Mouse (Mus musculus) neural tube, embryonic 11.5 days (tissue): ENCODE data around the gene Odf3l2. TPM values are rescaled to one million over a fixed set of nuclear protein-coding genes. Genes with fewer than 3 reads are reported as not detected.

Source experiments
- ATAC-seq: fragments of 200-750 bp; cut with Nextera tagmentation; 2 replicates; pipeline ENCODE4 v1.8.0; 2017; ENCODE audit warnings: moderate number of reproducible peaks, mild to moderate bottlenecking, moderate TSS enrichment, moderate library complexity; ENCODE audit not compliant: insufficient read depth, low FRiP score, low TSS enrichment
- DNase-seq: peaks from one replicate; pipeline ENCODE4 v3.0.0-alpha.2; 2015; ENCODE audit warnings: low spot score
- H3K27ac ChIP-seq: fragments of 300-500 bp; sonication (generic); 2 replicates; pipeline ENCODE4 v1.5.1; 2014; ENCODE audit warnings: low read depth, mild to moderate bottlenecking, low read length
- H3K27me3 ChIP-seq: fragments of 300-500 bp; sonication (generic); 2 replicates; pipeline ENCODE4 v1.6.1; 2014; ENCODE audit warnings: mild to moderate bottlenecking, low read length, mixed read lengths; ENCODE audit not compliant: control insufficient read depth, insufficient read depth
- H3K36me3 ChIP-seq: fragments of 300-500 bp; sonication (generic); 2 replicates; pipeline ENCODE4 v1.6.1; 2014; ENCODE audit warnings: mild to moderate bottlenecking, low read length, moderate library complexity, mixed read lengths; ENCODE audit not compliant: control insufficient read depth, insufficient read depth
- H3K4me1 ChIP-seq: fragments of 300-500 bp; sonication (generic); 2 replicates; pipeline ENCODE4 v1.6.1; 2014; ENCODE audit warnings: low read length, mixed read lengths; ENCODE audit not compliant: control insufficient read depth, insufficient read depth
- H3K4me2 ChIP-seq: fragments of 300-500 bp; sonication (generic); 2 replicates; pipeline ENCODE4 v1.6.1; 2014; ENCODE audit warnings: low read depth, mild to moderate bottlenecking, moderate library complexity
- H3K4me3 ChIP-seq: fragments of 300-500 bp; sonication (generic); 2 replicates; pipeline ENCODE4 v1.5.1; 2014; ENCODE audit warnings: low read depth, low read length
- H3K9ac ChIP-seq: fragments of 300-500 bp; sonication (generic); 2 replicates; pipeline ENCODE4 v1.6.1; 2014; ENCODE audit warnings: mild to moderate bottlenecking, low read length
- H3K9me3 ChIP-seq: fragments of 300-500 bp; sonication (generic); 2 replicates; pipeline ENCODE4 v1.6.1; 2016; ENCODE audit warnings: low read length; ENCODE audit not compliant: control insufficient read depth
- WGBS: fragments of 180-500 bp; shearing (Covaris S2); extraction: QIAGEN DNeasy Blood & Tissue Kit; methylation state at CpG from one replicate; pipeline ENCODE4 v1.1.7; 2014; 5-methylcytosine and 5-hydroxymethylcytosine counted together
- polyA plus RNA-seq: library from polyadenylated mRNA; unstranded; fragments of >200 nt; fragmentation: Nextera tagmentation; extraction: Ambion mirVana; gene quantifications from 2 replicates; pipeline ENCODE4 v1.2.1, GENCODE M21; 2014

The Odf3l2 gene
- polyA plus RNA-seq, 1 experiment from 2014 or later = not detected

DNA sequence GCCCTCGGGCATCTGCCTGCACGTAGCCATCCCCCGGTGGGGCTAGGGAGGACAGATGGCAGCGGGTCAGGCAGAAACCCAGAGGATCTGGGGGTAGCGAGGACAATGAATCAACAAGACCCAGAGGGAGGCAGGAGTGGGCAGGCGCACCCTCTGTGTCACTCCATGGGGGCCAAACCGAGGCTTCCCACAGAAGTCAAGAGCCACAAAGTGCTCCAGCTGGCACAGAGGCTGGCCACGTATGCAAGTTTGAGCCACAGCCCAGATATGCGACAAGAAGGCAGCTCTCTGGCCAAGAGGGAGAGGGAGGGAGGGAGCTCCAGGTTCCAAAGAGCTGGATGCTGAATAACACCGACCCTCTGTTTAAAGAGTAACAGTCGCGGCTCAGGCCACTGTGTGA is 21.6 kb downstream of the Odf3l2 start:
- no peak overlapping the region for H3K4me2 ChIP-seq
- H3K36me3 ChIP-seq = no peaks in the 10 kb centered on the region
- no peak overlapping the region for H3K9ac ChIP-seq
- no peak for ATAC-seq
- WGBS = 70% methylated on average over 12 of the region's 12 CpGs
- H3K4me3 ChIP-seq = no peak overlapping the region
- H3K27ac ChIP-seq = no peak overlapping the region
- no peaks in the 10 kb centered on the region for H3K9me3 ChIP-seq
- DNase-seq = no peak
- H3K4me1 ChIP-seq = no peaks in the 10 kb centered on the region
- no peaks in the 10 kb centered on the region for H3K27me3 ChIP-seq

DNA sequence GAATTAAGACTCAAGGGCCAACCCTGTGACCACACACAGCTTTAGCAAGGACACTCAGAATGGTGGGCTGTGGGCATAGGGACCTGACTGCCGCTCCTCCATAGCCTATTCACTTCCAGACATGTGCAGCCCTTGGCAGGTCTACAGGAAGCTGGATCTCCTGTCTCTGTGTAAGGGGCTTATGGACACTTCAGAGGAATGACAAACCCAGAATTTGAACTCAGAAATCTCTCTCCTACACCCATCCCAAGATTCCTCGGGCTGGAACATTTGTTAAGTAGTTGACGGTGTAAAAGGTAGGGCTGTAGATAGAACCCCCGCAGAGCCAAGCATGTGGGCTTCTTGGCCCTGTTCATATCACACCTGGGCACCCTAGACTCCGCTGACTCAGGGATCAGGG is 29.2 kb downstream of the Odf3l2 start:
- no peak for ATAC-seq
- H3K4me3 ChIP-seq = no peak overlapping the region
- WGBS = 85% methylated on average over 5 of the region's 5 CpGs
- no peak overlapping the region for H3K4me2 ChIP-seq
- no peak overlapping the region for H3K27ac ChIP-seq
- DNase-seq = no peak
- H3K4me1 ChIP-seq = peaks cover 19% of the 10 kb centered on the region
- H3K36me3 ChIP-seq = no peaks in the 10 kb centered on the region
- H3K9me3 ChIP-seq = no peaks in the 10 kb centered on the region
- peaks cover 24% of the 10 kb centered on the region for H3K27me3 ChIP-seq
- no peak overlapping the region for H3K9ac ChIP-seq

DNA sequence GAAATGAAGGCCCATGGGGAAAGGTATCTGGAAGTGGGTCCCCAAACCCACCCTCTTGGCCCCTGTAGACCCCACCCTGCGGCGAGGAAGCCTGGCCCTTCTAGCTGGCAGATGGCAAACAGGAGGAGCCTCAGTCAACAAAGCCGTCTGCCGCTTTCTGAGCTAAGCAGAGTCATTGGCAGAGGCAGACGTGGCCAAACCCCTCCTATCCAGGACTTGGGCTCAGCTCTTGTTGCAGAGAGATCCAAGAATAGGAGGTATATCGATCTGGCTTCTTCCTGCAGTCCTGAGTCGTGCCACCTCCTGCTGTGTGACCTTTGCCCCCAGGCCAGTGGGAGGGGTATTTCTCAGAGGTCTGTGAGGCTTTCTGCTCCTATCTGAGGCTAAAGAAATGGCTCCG is 29.7 kb downstream of the Odf3l2 start:
- Histone ChIP-seq H3K27ac (no peak overlapping the region), H3K9me3 (no peaks in the 10 kb centered on the region), H3K36me3 (no peaks in the 10 kb centered on the region), H3K9ac (no peak overlapping the region), H3K4me3 (no peak overlapping the region), H3K4me2 (no peak overlapping the region), H3K27me3 (peaks cover 24% of the 10 kb centered on the region), H3K4me1 (peaks cover 19% of the 10 kb centered on the region)
- WGBS = 7% methylated on average over 8 of the region's 8 CpGs
- DNase-seq = no peak
- no peak for ATAC-seq

DNA sequence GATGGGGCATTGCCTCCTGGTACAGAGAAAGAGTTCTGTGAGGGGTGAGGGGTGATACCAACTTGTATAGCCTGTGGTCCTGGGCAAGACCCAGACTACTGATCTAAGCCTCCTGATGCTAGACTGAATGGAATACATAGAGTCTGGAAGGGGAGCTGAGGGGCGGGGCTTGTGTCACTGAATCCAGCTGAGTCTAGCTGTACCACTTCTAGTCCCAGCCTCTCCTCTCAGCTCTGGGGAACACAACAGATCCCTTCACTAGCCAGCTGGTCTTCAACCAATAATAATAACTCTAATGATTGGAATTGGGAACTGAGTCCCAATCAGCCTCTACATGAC is 31.3 kb downstream of the Odf3l2 start:
- no peak for DNase-seq
- H3K36me3 ChIP-seq = no peaks in the 10 kb centered on the region
- peaks cover 24% of the 10 kb centered on the region for H3K27me3 ChIP-seq
- H3K9ac ChIP-seq = no peak overlapping the region
- no peak overlapping the region for H3K4me3 ChIP-seq
- H3K4me1 ChIP-seq = peaks cover 19% of the 10 kb centered on the region
- H3K4me2 ChIP-seq = no peak overlapping the region
- no peaks in the 10 kb centered on the region for H3K9me3 ChIP-seq
- no peak; the same call in 1 of the 2 replicates for ATAC-seq
- no peak overlapping the region for H3K27ac ChIP-seq
- WGBS = 79% methylated on average over 1 of the region's 1 CpGs

DNA sequence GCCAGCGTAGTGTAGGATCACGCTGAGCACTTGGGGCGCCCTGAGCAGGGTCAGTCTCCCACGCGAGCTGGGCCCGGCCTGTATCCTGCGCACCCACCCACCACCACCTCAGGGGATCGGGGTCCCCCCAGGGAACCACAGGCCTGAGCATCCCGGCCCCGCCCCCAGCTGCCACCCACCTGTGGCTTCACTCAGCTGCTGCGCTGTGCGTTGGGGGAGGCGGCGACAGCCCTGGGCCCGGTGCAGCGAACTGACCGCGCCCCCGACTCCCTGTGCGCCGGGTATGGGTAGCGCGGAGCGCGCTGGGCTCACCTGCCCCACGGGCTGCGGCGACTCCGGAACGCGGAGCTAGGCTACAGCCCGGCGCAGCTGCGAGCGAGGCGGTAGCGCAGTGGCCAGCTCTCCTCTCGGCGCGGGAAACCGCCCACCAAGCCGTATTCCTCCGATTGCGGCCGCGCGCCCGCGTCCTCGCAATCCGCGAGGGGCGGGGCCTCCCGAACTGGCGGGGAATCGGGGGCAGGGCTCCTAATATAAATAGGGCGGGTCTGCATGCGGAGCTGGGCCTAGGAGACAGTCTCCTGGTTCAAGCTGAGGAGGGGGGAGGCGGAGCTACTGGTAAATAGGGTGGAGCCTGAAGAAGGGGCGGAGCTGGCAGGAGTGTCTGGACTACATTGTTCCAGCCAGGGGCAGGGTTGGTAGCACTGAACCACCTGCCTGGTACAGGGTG is 31.8 kb downstream of the Odf3l2 start, which contains the start of gene C2cd4c:
Gene C2cd4c (minus strand): TSS at position 448 of the 727 bp plus-strand sequence.
- H3K27ac ChIP-seq = no peak within 1 kb of the TSS

DNA sequence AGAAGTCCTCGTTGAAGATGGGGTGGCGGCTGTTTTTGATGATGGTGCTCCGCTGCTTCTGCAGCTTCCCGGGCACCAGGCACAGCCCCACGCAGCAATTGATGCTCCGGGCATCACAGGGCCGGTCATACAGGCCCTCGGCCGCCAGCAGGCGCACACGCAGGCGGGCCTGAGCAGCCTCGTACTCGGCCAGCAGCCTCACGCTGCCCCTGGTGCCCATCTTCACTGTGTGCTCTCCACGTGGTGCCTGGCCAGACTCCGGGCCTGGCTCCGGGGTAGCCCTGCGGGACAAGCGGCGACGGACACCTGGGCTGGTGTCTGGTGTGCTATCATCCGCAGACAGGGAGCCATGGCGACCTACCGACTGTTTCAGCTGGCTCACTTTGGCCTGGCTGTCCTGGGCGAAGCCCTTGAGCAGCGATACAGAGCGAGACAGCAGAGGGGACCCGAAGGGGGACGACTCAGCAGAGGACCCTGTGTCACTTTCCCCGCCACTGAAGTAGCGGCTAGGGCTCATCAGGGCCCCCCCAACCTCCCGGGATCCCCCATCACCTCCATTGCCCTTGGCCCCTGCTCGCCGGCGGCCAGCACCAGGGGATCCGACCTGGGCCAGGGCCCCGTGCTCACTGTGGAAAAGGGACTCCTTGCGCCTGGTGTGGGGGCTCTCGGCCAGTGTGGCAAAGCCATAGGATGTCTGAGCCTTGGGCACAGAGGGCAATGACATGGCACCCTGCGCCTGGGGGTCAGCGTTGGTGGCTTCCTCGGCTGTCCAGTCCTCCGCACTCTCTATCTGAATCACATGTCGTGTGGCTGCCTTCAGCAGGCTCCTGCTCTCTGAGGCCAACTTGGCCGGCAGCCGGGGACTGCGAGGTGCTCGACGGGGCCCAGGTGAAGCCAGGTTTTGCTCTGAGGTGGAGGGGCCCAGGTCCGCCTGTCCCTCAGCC is 33.1 kb downstream of the Odf3l2 start:
- Histone ChIP-seq H3K9ac (0 out of 2 replicates have a peak overlapping the region, but pooled peaks have one; percentile 1), H3K9me3 (no peaks in the 10 kb centered on the region), H3K4me2 (peak overlapping the region; percentile 96), H3K4me1 (peaks cover 19% of the 10 kb centered on the region), H3K27me3 (peaks cover 24% of the 10 kb centered on the region), H3K27ac (no peak overlapping the region), H3K4me3 (peak overlapping the region; percentile 8; the same call in 1 of the 2 replicates), H3K36me3 (no peaks in the 10 kb centered on the region)
- 9% methylated on average over 51 of the region's 51 CpGs for WGBS
- ATAC-seq = 0 out of 2 replicates have a peak, but pooled peaks have one; percentile 21
- DNase-seq = peak; percentile 70

More for the DNA sequence above, 31.8 kb downstream of the Odf3l2 start, which contains the start of gene C2cd4c:
- no peaks in the 10 kb centered on the region for H3K9me3 ChIP-seq
- H3K4me3 ChIP-seq = peak within 1 kb of the TSS; percentile 54
- WGBS = under 1% methylated on average over 59 of the region's 60 CpGs
- peak; percentile 80 for DNase-seq
- H3K4me2 ChIP-seq = peak within 1 kb of the TSS; percentile 96
- peak within 1 kb of the TSS; percentile 49 for H3K9ac ChIP-seq
- peaks cover 24% of the 10 kb centered on the region for H3K27me3 ChIP-seq
- peaks cover 19% of the 10 kb centered on the region for H3K4me1 ChIP-seq
- peak; percentile 68 for ATAC-seq
- H3K36me3 ChIP-seq = no peaks in the 10 kb centered on the region

DNA sequence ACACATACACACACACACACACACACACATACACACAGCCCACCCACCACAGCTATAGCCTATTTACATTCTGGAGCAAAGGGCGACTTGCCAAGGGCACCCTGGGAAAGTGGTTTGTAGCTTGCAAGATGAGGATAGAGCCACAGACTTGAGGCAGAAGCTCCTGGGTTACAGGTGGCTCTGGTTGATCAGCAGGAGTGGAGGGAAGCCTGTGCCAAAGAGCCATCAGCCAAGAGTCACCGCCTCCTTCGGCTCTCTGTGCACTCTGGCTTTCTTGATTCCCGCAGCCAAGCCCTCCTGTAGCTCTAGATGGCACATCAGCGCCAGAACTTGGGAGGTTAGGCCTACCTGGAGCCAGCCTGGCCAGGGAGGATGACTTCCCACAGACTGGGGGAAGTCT is 34.2 kb downstream of the Odf3l2 start:
- Histone ChIP-seq H3K4me2 (no peak overlapping the region), H3K9me3 (no peaks in the 10 kb centered on the region), H3K4me1 (peaks cover 19% of the 10 kb centered on the region), H3K9ac (no peak overlapping the region), H3K27ac (no peak overlapping the region), H3K27me3 (peaks cover 24% of the 10 kb centered on the region), H3K4me3 (no peak overlapping the region), H3K36me3 (no peaks in the 10 kb centered on the region)
- 32% methylated on average over 5 of the region's 5 CpGs for WGBS
- DNase-seq (no peak), ATAC-seq (no peak)

DNA sequence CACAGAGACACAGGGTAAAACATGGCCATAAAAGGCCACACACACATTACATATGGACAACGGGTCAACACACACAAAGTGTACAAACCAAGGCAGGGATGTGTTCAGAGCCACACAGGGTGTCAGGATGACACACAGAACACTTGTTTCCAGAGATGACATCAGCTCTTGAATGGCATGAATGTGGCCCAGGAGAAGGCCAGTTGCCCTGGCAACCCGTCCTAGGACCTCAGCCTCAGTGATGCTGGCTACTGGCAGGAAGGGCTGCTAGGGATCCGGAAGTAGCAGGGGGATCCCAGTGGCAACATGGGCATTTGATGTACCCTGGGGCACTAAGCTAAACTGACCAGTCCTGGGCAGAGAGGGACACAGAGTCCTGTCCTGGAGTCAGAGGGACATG is 36.3 kb downstream of the Odf3l2 start:
- Histone ChIP-seq H3K36me3 (no peaks in the 10 kb centered on the region), H3K9ac (no peak overlapping the region), H3K4me3 (no peak overlapping the region), H3K4me2 (no peak overlapping the region), H3K27me3 (peaks cover 24% of the 10 kb centered on the region), H3K4me1 (peaks cover 19% of the 10 kb centered on the region), H3K9me3 (no peaks in the 10 kb centered on the region), H3K27ac (no peak overlapping the region)
- DNase-seq (no peak), ATAC-seq (no peak)
- 83% methylated on average over 3 of the region's 3 CpGs for WGBS
